Mouse (Mus musculus) hindbrain, embryonic 16.5 days (tissue): ENCODE measurements around the gene Stk11. TPM values are rescaled to one million over a fixed set of nuclear protein-coding genes. Genes with fewer than 3 reads are reported as not detected.

Experiments
- ATAC-seq: fragments of 200-750 bp; cut with Nextera tagmentation; 2 replicates; pipeline ENCODE4 v1.8.0; 2017; ENCODE audit warnings: moderate TSS enrichment, moderate library complexity
- H3K27ac ChIP-seq: fragments of 300-500 bp; sonication (generic); 2 replicates; pipeline ENCODE4 v1.5.1; 2014; ENCODE audit warnings: low read depth, mild to moderate bottlenecking, control low read depth, low read length, moderate library complexity
- H3K27me3 ChIP-seq: fragments of 300-500 bp; sonication (generic); replicated peaks from 2 replicates; pipeline ENCODE4 v1.6.1; 2014; ENCODE audit warnings: low read length; ENCODE audit not compliant: control insufficient read depth, insufficient read depth
- H3K36me3 ChIP-seq: fragments of 300-500 bp; sonication (generic); 2 replicates; pipeline ENCODE4 v1.6.1; 2014; ENCODE audit warnings: mild to moderate bottlenecking, low read length, moderate library complexity, mixed read lengths; ENCODE audit not compliant: control insufficient read depth, insufficient read depth
- H3K4me1 ChIP-seq: fragments of 300-500 bp; sonication (generic); 2 replicates; pipeline ENCODE4 v1.6.1; 2014; ENCODE audit warnings: low read depth, low read length; ENCODE audit not compliant: control insufficient read depth, insufficient read depth
- H3K4me2 ChIP-seq: fragments of 300-500 bp; sonication (generic); 2 replicates; pipeline ENCODE4 v1.6.1; 2014; ENCODE audit warnings: mild to moderate bottlenecking, low read length, control low read depth, moderate library complexity
- H3K4me3 ChIP-seq: fragments of 300-500 bp; sonication (generic); 2 replicates; pipeline ENCODE4 v1.5.1; 2014; ENCODE audit warnings: mild to moderate bottlenecking, low read length, control low read depth, moderate library complexity
- H3K9ac ChIP-seq: fragments of 300-500 bp; sonication (generic); 2 replicates; pipeline ENCODE4 v1.6.1; 2014; ENCODE audit warnings: low read depth, mild to moderate bottlenecking, control low read depth, low read length, moderate library complexity
- H3K9me3 ChIP-seq: fragments of 300-500 bp; sonication (generic); 2 replicates; pipeline ENCODE4 v1.6.1; 2014; ENCODE audit warnings: mild to moderate bottlenecking, low read length, moderate library complexity; ENCODE audit not compliant: control insufficient read depth
- WGBS: fragments of 180-500 bp; shearing (Covaris S2); extraction: QIAGEN DNeasy Blood & Tissue Kit; methylation state at CpG from one replicate; pipeline ENCODE4 v1.1.7; 2014; 5-methylcytosine and 5-hydroxymethylcytosine counted together
- polyA plus RNA-seq: library from polyadenylated mRNA; unstranded; fragments of >200 nt; fragmentation: Nextera tagmentation; extraction: Ambion mirVana; gene quantifications from 2 replicates; pipeline ENCODE4 v1.2.1, GENCODE M21; 2015

Gene Stk11
- polyA plus RNA-seq, 1 experiment from 2014 or later: 17.7 TPM

DNA sequence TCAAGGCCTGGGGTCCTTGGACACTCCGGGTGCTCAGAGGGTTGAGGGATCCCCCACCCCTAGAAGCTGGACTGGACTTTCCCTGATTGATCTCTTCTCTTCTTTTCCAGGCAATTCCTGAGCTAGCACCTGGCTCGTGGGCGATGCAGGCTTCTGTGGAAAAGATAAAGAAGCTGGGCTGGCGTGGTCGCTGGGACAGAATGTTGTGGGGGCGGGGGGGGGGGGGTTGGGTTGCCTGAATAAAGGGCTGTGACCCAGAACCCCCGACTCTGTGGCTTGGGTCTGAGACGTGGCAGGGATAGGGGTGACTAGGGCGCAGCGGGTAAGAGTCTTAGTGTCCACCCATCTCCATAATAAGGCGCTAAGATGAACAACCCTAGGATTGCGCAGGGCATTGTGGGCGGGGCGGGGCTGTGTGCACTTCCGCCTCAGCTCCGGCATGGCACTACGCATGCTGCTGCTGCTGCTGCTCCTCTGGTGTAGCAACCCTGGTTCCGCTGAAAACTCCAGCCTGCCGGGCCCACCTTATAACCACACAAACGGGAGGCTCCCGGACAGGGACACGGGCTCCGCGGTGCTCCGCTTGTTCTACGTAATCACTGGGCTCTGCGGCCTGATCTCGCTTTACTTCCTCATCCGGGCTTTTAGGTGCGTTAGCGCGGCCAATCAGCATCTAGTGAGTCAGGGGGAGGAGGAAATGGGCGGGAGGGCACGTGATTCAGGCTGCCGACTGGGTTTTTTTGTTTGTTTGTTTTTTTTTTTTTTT is 57.1 kb downstream of the Stk11 start, which contains the start of gene 1600002K03Rik:
Gene 1600002K03Rik, plus strand, starts transcription at position 418 of the 766 bp plus-strand sequence.
- Histone ChIP-seq H3K4me2 (peak within 1 kb of the TSS; percentile 69), H3K27ac (peak within 1 kb of the TSS; percentile 87), H3K9ac (peak within 1 kb of the TSS; percentile 63), H3K27me3 (no peaks in the 10 kb centered on the region), H3K4me3 (peak within 1 kb of the TSS; percentile 53), H3K9me3 (no peaks in the 10 kb centered on the region), H3K4me1 (peaks cover 34% of the 10 kb centered on the region), H3K36me3 (peaks cover 25% of the 10 kb centered on the region)
- WGBS: 9% methylated on average over 34 of the region's 35 CpGs
- peak; percentile 82 for ATAC-seq

- H3K36me3 ChIP-seq: peaks cover 25% of the 10 kb centered on the region
- peak overlapping the region; percentile 63 for H3K9ac ChIP-seq
- ATAC-seq: no peak
- peak overlapping the region; percentile 87 for H3K27ac ChIP-seq
- peaks cover 34% of the 10 kb centered on the region for H3K4me1 ChIP-seq
- H3K4me3 ChIP-seq: peak overlapping the region; percentile 53
- no peaks in the 10 kb centered on the region for H3K9me3 ChIP-seq
- H3K27me3 ChIP-seq: no peaks in the 10 kb centered on the region
- peak overlapping the region; percentile 69 for H3K4me2 ChIP-seq
- 13% methylated on average over 11 of the region's 11 CpGs for WGBS
Measured at GRCm38 (mm10) chr10:80173358-80173757, 57.8 kb downstream of the Stk11 start.

- Histone ChIP-seq H3K4me2 (no peak overlapping the region), H3K4me1 (peaks cover 27% of the 10 kb centered on the region), H3K9me3 (no peaks in the 10 kb centered on the region), H3K36me3 (peaks cover 25% of the 10 kb centered on the region), H3K9ac (no peak overlapping the region), H3K27ac (no peak overlapping the region), H3K4me3 (no peak overlapping the region), H3K27me3 (no peaks in the 10 kb centered on the region)
- WGBS: 88% methylated on average over 10 of the region's 10 CpGs
- no peak for ATAC-seq
Measured at GRCm38 (mm10) chr10:80173955-80174640, 58.5 kb downstream of the Stk11 start.

- Histone ChIP-seq H3K27ac (no peak overlapping the region), H3K4me1 (peaks cover 22% of the 10 kb centered on the region), H3K4me2 (no peak overlapping the region), H3K9me3 (no peaks in the 10 kb centered on the region), H3K9ac (no peak overlapping the region), H3K4me3 (no peak overlapping the region), H3K36me3 (peaks cover 25% of the 10 kb centered on the region), H3K27me3 (no peaks in the 10 kb centered on the region)
- ATAC-seq: no peak
- WGBS: 47% methylated on average over 2 of the region's 2 CpGs
Measured at GRCm38 (mm10) chr10:80174705-80175104, 59.1 kb downstream of the Stk11 start.

GRCm38 (mm10) chr10:80175536-80176269 is 60.1 kb downstream of the Stk11 start:
- WGBS: 22% methylated on average over 3 of the region's 4 CpGs
- H3K27ac ChIP-seq: no peak overlapping the region
- H3K4me2 ChIP-seq: no peak overlapping the region
- ATAC-seq: no peak
- H3K4me1 ChIP-seq: peaks cover 26% of the 10 kb centered on the region
- no peak overlapping the region for H3K4me3 ChIP-seq
- no peaks in the 10 kb centered on the region for H3K9me3 ChIP-seq
- 0 out of 2 replicates have a peak overlapping the region, but pooled peaks have one; percentile 5 for H3K9ac ChIP-seq
- no peaks in the 10 kb centered on the region for H3K27me3 ChIP-seq
- peaks cover 15% of the 10 kb centered on the region for H3K36me3 ChIP-seq

- Histone ChIP-seq H3K27me3 (no peaks in the 10 kb centered on the region), H3K27ac (no peak overlapping the region), H3K4me1 (peaks cover 32% of the 10 kb centered on the region), H3K36me3 (peaks cover 9% of the 10 kb centered on the region), H3K4me2 (no peak overlapping the region), H3K4me3 (no peak overlapping the region), H3K9ac (0 out of 2 replicates have a peak overlapping the region, but pooled peaks have one; percentile 5), H3K9me3 (no peaks in the 10 kb centered on the region)
- 74% methylated on average over 5 of the region's 5 CpGs for WGBS
- no peak for ATAC-seq
Measured at GRCm38 (mm10) chr10:80176270-80176834, 60.7 kb downstream of the Stk11 start.

- 44% methylated on average over 7 of the region's 7 CpGs for WGBS
- H3K27ac ChIP-seq: 0 out of 2 replicates have a peak overlapping the region, but pooled peaks have one; percentile 16
- H3K9me3 ChIP-seq: no peaks in the 10 kb centered on the region
- H3K27me3 ChIP-seq: no peaks in the 10 kb centered on the region
- peaks cover 26% of the 10 kb centered on the region for H3K4me1 ChIP-seq
- no peak overlapping the region for H3K4me3 ChIP-seq
- H3K4me2 ChIP-seq: no peak overlapping the region
- no peak for ATAC-seq
- H3K36me3 ChIP-seq: no peaks in the 10 kb centered on the region
- H3K9ac ChIP-seq: peak overlapping the region; percentile 50; the same call in 1 of the 2 replicates
Measured at GRCm38 (mm10) chr10:80177441-80178279, 62.1 kb downstream of the Stk11 start.
